Mouse (Mus musculus) lung, adult 2 months (tissue): ENCODE data around the gene Nt5c.

ENCODE experiments used
- CTCF ChIP-seq: fragments of 200-500 bp; IDR thresholded peaks from 2 replicates; pipeline ENCODE4 v1.5.1; 2011; ENCODE audit warnings: mild to moderate bottlenecking, low read length, control low read depth; ENCODE audit not compliant: insufficient read depth
- POLR2A ChIP-seq: fragments of 200-500 bp; IDR thresholded peaks from 2 replicates; pipeline ENCODE4 v1.6.1; 2011; ENCODE audit warnings: low read depth, mild to moderate bottlenecking, control low read depth, low read length, borderline replicate concordance; ENCODE audit errors: extremely low read depth

DNA sequence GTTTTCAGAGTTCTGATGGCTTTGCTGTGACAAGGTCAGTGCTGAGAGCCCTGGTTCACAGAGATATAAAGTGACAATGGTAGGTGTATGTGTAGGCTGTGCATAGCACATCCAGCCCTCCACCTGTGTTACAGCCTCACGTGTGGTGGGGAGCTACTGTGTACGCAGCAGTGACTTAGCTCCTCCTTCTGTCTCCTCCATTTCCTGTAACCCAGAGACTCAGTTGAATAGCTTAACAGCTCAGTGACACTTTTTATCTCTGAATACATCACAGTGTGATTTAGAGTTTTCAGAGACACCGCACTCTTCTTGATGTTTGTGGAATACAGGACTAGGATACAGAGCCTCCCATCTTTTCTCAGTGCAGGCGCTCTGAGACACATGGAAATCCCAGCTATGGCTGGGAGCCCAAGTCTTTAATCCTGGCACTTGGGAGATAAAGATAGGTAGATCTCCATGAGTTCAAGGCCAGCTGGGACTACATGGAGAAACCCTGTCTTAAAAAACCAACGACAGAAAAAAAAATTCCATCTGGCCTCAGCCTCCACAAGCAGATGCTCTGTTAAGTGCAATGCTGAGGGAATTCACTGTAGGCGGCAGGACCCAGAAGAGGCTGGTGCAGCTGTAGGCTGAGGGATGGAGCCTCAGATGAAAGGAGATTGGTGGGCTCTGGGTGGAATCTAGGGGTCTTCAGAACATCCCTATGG, 10.0 kb downstream of the Nt5c start:
- TF ChIP-seq CTCF (no peak), POLR2A (no peak)
